Mouse (Mus musculus) T-helper 1 cell (primary cell): Measurements from ENCODE around the gene Gm17660.

Source experiments
- in situ Hi-C: fragments of 300-600 bp; cut with MboI, MseI; formaldehyde crosslinking; loops from one replicate; pipeline ENCODE4 v1.15.1; 2025; ENCODE audit warnings: high pct_unique_total_duplicates

Gm17660 gene

GRCm38 (mm10) chr5:104077508-104077907 is at the start of gene Gm17660:
Gene Gm17660, minus strand, starts transcription at chr5:104077608.
- in situ Hi-C loops, result no loop called here

DNA sequence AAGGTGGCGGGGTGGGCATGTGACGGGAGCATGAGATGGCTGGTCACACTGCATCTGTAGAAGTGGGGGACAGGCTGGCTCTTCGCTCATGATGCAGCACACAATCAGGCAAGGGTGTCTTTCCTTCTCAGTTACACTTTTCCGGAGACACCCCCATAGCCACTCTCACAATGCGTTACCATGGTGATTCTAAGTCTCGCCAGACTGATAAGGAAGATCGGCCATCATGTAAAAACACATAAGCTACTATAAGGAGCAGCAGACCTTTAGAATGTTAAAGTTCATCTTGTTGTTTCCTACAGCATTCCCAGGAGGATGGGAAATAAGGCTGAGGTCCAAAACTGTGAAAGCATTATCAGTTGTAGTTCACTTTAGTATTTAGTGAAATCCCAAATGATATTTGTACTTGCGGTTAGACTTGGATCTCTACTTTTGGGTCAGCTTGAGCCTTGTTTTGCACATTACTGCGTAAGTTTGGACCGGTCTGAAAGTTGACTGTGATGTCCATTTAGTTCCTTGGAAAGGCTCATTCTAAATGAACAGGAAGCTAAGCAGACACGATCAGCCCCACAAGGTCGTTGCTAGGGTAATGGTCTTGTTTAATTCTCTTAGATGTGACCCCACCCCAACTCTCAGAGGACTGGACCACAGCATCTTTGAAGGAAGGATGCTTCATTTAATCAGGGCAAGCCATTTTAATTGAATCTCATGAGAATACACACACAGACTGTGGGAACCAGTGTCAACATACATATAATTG is 49.3 kb upstream of the Gm17660 start:
- in situ Hi-C loops, result no loop called here

- in situ Hi-C loops, result no loop called here
Observed at GRCm38 (mm10) chr5:104124016-104124658, 46.7 kb upstream of the Gm17660 start.

- in situ Hi-C loops, result no loop called here
Observed at GRCm38 (mm10) chr5:104115890-104116289, 38.5 kb upstream of the Gm17660 start.

GRCm38 (mm10) chr5:104115118-104115517 is 37.7 kb upstream of the Gm17660 start:
- in situ Hi-C loops, result no loop called here

GRCm38 (mm10) chr5:104113491-104114172 is 36.2 kb upstream of the Gm17660 start, which contains the start of gene Sparcl1:
Gene Sparcl1, minus strand, starts transcription at chr5:104113733.
- in situ Hi-C loops, result no loop called here

- in situ Hi-C loops, result no loop called here
Observed at GRCm38 (mm10) chr5:104112511-104112910, 35.1 kb upstream of the Gm17660 start.

GRCm38 (mm10) chr5:104112016-104112415 is 34.6 kb upstream of the Gm17660 start:
- in situ Hi-C loops, result no loop called here

DNA sequence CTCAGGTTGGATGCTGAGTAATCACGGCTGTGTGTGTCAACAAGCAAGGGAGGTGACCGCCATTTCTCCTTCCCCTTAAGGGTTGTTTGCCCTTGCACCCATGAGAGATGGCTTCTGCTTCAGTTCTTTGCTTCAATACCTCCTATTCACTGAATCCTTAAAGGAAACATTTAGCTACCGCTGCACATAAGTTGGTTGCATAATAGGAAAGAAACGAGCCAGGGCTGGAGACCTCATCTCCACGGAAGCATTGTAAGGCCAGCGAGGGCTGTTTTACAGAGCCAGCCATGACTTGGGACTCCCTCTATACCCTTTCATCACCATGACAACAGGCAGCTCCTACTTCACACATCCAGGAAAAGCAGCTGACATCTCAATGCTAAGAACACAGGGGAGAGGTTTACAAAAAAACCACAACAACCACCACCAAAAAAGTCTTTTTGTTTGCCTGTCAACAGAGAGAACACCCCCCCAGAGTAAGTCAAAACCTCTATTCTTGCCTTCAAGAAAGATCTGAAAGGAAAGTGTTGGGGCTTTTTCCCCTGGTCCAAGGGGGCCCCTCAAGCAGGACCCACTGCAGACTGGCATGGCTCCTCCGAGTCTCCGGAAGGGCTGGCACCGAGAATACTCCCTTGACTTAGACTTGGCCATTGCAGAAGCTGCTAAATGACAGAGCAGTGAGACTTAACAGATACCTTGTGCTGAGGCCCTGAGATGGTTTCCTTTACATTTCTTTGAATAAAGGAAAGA is 32.9 kb upstream of the Gm17660 start:
- in situ Hi-C loops, result no loop called here

GRCm38 (mm10) chr5:104109516-104109915 is 32.1 kb upstream of the Gm17660 start:
- in situ Hi-C loops, result no loop called here

GRCm38 (mm10) chr5:104108879-104109369 is 31.5 kb upstream of the Gm17660 start:
- in situ Hi-C loops, result no loop called here

DNA sequence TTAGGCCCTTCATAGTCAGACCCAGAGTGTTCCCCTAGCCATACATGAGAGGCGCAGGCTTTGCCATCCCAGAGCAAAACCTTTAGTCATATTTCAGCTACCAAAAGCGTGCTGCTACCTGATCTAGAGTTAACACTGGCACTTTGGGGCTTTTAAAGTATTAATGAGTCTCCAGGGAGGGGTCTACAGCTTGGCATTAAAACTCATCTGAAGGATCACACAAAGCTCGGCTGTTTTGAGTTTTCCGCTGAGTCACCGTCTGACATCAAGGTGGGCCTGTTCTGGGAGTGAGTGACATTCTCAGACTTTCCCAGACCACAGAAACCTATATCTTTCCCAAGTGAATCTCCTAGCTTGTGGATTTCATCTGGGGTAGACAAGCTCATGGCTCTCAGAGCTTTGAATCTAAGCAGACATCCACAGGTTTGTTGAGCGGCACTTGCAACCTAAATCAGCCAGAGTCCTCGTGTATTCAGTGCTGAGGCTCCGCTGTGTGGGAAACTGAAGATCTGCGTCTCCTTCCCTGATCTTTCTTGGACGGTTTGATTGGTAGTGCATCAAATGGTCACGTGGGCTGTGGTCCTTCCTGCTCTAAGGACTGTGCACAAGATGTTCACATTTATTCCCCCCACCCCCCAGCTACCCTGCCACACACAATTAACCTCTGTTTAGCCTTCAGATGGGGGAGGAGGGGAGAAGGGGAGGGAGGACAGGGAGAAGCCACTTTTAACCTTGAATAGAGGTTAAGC is 30.9 kb upstream of the Gm17660 start:
- in situ Hi-C loops, result no loop called here

DNA sequence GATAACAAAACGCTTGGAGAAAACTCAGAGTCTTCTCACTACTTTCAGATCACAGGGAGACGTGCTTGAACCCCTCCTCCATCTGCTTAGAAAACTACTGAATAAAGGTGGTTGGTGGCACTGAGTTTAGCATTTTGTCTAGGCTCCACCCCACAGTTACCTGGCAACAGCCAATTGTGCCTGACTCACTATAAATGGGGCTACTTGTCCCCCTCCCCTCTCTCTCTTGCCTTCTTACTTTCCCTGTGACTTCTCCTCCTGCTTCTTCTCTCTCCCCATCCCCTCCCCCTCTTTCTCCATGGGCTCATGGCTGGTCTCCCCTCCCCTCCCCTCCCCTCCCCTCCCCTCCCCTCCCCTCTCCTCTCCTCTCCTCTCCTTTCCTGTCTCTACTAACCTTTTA is 26.7 kb upstream of the Gm17660 start:
- in situ Hi-C loops, result no loop called here

DNA sequence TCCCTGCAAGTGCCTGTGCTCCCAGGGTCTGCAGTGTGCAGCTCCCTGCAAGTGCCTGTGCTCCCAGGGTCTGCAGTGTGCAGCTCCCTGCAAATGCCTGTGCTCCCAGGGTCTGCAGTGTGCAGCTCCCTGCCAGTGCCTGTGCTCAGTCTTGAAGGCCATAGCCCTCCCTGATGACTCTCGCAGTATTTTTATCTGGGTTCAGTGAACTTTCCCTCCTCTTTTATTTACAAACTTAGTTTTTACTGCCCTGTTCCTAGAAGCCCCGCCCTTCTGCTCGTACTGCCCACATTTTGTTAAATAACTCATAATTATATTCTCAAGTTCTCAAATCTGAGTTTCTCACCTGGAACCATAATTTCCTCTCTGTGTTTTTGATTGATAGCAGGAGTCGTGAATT is 25.8 kb upstream of the Gm17660 start:
- in situ Hi-C loops, result no loop called here

DNA sequence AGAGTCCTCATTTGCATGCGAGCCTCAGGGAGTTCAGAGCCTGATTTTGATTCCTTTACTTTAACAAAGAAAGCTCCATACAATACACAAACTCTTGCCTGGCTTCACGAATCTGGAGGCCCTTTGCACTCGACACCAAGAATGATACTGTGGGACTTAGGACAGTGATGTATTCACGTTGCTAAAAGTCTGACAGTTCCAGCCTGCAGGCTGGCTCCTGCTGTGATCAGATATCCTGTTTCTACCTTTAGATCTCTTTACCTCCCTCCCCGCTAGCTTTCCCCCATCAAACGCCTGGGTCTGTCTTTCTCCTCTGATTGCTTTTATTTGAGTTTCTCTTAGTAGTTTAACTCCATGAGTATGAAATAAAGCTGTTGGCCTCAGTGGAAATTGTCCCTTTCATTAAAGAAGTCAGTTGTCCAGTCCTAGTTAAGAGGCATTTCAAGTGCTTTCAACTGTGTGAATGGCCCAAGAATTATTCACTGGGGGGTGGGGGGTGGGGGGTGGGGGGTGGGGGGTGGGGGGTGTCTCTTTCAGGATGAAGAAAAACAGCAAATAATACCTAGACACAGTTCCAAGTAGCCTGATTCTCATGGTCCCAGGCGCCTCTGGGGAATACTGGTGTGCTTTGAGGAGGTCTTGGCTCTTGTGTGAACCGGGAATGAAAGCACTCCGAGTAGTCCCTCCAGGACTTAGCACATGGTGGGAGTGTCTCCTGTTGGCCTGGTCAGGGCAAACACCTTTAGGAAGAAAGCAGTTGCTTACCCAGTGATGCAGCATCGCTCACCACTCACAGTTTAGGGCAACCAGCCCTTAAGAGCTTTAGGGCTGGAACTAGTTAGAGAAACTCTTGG is 24.5 kb upstream of the Gm17660 start:
- in situ Hi-C loops, result no loop called here

- in situ Hi-C loops, result no loop called here
Observed at GRCm38 (mm10) chr5:104096078-104096938, 18.9 kb upstream of the Gm17660 start.

DNA sequence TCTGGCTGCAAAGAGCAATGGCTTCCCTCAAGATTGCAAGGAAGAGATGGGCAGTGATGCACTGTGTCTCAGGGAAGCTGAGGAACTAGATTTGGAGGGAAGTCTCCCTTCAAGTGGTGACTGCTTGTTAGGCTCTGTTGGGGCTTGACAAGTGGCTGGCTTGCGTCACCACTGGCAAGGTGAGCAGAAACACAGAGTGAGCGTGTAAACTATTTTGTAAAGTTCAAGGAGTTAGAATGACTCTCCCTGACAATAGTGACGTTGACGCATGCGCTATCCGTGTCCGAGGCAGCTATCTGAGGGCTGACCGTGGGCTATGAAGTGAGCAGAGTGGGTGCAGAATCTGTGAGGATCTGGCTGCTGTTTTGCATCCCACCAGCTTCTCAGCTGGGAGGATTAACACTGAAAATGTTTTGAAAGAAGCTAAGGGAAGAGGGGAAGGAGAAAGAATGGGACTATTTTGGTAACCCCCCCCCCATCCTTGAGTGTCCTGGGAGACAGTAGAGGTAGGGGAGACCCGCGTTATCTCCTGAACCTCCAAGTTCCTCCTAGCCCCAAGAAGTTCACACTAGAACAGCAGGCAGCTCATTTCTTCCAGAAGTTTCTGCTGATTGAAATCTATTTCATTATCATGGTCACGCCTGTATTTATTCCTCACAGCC is 18.1 kb upstream of the Gm17660 start:
- in situ Hi-C loops, result no loop called here

- in situ Hi-C loops, result loop anchor here (10.0 kb wide), 1 partner anchor 245 kb away; no protein-coding TSS in a partner anchor
Observed at GRCm38 (mm10) chr5:104089751-104090150, 12.3 kb upstream of the Gm17660 start.
